Mouse (Mus musculus) megakaryocyte-erythroid progenitor cell, adult 5-6 weeks (primary cell): ENCODE measurements at regions not wholly inside any gene's neighbourhood (a gene's known extent, or its start where the extent isn't known, plus 50 kb on each side); places are given as distances from the start of the nearest gene placed in this dataset.

Experiments used
- ATAC-seq: replicated peaks from 2 replicates; pipeline ENCODE4 v1.8.0; 2016; ENCODE audit warnings: mild to moderate bottlenecking, inconsistent platforms; ENCODE audit not compliant: severe bottlenecking, poor library complexity, low FRiP score, low TSS enrichment

DNA sequence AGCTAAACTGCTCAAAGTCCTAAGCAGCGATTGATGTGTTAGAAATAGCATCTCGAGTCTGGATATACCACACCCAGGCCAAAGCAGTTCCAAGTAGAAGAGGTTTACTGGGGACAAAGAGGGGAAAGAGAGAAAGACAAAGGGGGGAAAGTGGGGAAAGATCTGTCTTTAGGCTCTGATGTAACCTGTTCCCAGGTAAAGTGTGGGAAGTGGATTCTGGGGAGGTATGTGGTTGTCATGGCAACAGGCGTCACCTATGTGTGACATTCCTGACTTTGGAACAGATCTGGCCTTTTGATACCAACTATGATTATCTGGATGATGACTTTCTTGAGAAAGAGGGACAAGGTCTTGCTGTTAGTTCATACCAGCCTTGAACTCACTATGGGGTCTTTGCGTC is 97.4 kb upstream of the Mark1 start:
- ATAC-seq: no peak

DNA sequence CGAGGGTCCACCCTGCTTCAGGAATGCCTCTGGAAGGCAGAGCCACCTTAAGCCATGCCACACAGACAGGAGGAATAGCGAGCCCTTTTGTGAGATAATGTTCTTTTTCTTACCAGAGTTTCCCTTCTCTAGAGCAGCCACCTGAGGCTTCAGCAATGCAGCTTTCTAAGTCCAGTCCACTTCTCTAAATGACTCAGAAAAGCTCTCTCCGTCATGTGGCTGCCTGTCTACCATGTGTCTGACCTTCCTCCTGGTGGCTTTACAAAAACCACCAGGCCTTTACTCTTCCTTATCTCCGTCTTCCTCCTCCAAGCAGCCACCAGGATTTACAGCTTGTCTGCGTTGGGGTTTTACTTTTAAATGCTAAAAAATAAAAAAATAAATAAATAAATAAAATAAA is 93.4 kb upstream of the Mark1 start:
- no peak for ATAC-seq

DNA sequence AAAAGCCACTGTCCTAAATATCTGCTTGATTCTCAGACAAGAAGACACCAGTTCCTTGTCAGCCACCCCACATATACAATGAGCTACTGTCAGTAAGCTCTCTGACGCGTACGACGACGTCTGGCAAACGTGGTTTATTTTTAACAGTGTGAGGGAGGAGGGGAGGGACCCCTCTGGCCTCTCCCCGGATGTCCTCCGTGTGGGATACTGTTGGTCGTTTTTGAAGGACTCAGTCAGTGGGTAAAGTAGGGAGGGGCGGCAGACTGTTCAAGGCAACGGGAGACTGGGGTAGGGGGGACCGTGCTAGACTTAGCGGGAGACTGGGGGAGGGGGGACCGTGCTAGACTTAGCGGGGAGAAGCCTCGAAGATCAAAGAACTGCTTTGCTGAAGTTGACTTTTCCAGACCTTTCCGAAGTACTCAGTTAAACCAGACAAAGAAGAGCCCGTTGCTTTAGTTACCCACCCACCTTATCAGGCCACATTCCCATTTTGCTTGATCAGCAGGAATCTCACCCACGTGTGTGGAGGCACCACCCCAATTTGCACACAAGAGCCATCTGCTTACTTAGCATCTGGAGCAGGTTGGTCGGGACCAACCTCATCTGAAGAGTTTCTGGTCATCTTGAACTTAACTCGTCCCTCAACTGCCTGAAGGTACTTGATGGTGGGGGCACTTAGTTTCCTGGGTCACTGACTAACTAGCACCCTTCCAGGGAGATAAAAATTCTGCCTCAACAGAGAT is 92.6 kb upstream of the Mark1 start:
- ATAC-seq: no peak

DNA sequence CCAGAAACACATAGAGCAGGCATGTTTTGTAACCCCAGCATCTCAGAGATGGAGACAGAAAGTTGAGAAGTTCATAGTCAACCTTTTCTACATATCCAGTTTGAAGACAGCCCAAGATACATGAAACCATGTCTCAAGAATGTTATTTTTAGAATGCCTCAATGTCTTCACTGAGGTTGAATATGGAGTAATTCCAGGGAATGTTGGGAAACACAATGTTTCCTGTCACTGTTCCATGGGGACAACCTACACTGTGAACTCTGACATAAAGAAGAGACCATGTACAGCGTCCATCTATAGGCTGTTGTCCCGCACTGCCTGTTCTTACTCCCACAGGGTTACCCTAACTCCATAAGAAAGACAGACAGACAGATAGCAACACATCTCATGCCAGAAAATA is 89.8 kb upstream of the Mark1 start:
- no peak for ATAC-seq

DNA sequence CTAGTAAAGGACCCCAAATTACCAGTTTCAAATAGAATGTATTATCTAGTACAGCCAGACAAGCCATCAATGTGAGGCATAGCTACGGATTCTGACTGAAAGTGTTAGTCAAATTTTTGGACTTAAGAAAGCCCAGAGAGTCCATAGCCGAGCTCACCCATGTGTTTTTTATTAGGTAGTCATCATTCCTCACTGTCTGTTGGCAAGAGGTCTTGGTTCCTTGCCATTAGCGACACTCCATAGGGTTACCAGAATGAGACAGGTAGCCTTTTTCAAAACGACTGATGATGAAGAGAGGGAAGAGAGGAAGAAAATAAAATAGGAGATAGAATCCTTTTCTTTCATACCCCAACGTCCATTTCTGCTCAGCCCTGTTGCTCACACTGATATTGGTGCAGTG is 83.8 kb upstream of the Mark1 start:
- no peak for ATAC-seq

DNA sequence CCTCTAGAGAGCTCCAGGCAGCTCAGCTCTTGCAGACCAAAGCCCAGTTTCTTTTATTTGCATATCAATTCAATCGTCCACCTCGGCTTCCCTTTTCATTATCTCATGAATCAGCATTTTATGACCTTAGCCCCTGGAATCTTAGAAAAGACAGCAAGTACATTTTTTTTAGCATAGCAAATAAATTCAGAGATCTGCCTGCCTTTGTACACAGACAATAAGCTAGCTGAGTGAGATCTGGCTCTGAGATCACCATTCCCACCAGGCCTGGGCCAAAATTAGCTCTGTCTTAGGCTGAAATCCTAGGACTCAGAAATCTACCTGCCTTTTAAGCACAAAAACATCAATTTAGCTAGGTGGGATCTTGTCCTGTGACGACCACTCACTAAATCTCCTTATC is 80.7 kb upstream of the Mark1 start:
- ATAC-seq: no peak

DNA sequence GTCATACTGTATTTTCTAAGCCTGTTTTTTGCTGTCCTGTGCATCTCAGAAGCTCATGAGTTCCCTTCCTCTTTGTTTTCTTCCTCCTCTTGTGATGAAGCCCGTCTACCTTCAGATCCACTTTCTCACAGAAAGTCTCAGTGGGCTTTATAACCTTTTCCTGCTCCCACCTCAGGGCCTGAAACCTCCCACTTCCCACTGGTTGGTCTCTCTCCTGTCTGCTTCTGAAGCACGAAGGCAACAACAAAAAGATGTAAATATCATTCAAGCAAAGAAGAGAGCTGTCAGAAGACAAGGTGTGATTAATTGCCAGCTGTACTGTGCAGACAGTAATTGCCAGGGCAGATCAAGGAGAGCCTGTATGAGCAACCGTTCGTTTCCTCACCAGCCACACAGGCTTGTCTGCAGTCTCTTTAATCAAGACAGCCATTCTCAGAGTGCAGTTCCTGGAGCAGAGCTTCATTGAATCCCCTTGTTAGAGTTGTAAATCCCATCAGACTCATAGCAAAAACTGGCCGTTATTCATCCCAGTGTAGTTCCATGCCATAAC is 80.0 kb upstream of the Mark1 start:
- no peak for ATAC-seq

DNA sequence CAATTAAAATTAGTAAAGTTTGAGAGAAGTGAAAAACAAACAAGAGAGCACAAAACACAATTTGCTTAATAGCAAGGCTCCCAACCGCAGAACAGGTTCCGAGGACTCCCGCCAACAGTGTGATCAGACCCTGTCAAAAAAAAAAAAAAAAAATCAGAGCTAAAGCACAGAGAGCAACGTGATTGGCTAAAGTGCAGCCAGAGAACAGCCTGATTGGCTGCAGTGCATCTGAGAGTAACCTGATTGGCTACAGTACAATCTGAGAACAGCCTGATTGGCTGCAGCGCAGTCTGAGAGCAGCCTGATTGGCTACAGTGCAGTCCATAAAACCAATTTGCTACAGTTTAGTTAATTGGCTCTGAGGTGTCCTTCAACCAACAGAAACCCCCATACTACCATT is 74.6 kb upstream of the Mark1 start:
- no peak for ATAC-seq

DNA sequence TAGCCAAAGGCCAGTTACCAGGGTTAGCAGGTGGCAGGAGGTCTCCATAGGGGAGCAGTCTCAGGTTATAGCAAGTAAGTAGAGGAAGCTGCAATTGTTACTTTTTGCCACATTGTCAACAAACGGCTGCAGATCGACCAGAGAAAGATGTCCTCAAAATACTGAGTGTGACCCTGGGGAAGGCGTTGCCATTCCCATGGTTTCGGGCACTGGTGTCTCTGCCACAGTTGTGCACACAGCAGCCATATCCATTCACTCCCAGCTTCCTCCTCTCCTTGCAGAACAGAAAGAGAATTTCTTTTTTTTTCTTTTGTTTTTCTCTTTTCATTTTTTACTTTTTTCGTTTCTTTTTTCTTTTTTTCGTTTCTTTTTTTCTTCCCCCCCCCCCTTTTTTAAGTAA is 73.4 kb upstream of the Mark1 start:
- ATAC-seq: no peak

DNA sequence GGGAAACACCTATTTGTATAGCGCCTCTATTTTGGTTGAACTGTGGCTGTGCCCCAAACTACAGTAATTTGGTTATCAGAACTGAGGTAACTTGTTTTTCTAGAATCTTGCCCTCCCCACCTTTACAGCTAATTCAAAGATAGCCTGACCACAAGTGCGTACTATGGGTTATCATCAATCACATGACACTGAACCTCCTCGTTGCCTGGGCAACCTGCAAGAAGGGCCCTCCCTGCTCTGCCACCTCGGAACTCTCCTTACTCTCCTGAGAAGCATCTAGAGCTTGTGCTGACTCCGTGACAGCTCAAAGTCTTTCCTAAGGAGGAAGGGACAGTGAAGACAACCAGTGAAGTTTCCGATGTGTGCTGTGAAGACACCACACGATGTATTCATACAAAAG is 72.2 kb upstream of the Mark1 start:
- ATAC-seq: peak; percentile 44; the same call in 1 of the 2 replicates

DNA sequence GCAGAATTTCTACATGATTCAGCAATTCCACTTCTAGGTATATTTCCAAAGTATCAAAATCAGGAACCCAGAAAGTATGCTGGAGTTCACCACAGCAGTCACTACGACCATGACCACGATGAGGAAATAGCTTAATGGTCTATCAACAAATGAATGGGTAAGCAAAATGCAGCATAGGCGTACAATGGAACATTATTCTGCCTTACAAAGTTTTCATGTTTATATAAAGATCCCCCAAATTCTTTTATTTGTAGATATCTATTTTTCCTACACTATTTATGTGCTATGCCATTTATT is 71.4 kb upstream of the Mark1 start:
- ATAC-seq: no peak

DNA sequence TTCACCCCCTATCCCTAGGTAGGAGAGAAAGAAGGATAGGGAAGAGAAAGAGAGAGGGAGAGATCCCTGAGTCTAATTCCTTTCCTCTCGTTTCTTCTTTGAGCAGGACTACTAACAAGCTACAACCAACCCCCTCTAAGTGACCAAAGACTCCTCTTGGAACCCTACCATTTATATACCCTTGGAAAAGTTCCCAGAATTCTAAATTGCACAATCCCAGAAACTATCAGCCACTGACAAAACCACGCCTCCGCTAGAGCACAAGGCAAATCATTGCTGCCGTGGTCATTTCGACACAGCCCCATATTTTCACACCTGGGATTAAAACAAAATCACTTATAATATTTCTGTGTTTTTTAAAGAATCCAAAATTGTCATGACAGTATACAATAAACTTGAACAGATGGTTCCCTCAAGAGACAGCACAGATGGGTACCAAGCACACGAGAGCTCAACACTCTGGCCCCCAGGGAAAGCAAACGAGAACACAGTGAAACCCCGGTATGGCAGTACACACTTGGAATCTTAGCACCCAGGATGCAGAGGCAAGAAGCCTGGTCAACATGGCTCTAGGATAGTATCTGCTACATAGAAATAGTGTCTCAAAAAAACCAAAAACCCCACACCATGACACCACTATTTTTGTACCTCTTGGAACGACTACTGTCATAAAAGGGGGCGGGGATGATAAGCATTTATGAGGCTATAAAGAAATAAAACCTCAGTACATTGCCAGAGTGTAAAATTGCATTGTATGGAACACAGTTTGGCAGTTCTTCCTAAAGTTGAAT is 70.9 kb upstream of the Mark1 start:
- ATAC-seq: no peak

DNA sequence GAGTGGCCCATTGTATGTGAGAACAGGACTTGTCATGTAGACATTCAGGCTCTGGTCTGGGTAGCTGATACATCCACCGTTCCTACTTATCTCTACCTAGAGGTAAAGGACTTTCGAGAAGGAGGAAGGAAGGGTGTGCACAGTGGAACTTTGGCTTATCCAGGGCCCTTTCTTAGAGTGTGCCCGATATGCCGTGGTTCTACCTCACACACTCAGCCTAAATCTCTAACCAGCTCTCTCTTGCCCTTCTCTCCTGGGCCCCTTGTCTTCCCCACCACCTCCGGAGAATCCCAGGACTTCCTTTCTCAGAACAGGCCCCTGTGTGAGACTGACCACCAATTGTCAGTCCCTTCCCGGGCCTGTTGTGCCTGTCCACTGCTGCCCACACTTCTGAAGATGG is 68.8 kb upstream of the Mark1 start:
- no peak for ATAC-seq

DNA sequence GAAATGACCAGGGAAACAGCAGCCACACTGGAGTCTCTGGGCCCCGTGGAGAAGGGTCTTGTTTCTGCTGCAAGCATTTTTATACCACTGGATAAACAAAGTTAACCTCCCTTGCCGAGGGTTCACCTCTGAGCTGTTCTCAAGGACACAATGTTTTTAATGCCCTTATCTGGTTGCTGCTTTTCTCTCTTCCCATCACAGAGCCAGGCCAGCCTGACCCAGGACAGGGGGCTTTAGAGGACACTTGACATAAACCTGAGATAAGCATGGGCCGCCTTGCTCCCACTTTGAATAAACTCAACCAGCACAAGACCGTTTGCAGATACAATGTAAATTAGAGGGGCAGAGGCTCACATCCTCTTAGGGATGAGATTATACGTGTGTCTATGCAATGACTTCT is 68.3 kb upstream of the Mark1 start:
- no peak for ATAC-seq

DNA sequence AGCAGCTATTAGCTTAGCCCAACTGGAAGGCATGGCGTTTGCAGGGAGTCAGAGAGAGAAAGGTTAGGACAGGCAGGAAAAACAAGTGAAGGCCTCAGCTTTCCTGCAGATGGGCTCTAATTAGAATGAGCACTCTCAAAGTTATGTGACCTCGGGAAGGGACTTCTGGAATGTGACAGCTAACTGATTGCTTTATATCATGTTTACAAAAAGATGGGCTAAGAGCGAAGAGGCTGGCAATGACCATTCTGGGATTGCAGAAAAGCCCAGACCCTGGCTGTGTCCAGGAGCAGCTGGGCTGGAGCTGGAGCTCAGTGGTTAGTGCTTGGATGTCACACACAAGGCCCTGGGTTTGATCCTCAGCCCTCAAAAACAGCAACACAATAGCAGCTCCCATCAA is 65.7 kb upstream of the Mark1 start:
- no peak for ATAC-seq

DNA sequence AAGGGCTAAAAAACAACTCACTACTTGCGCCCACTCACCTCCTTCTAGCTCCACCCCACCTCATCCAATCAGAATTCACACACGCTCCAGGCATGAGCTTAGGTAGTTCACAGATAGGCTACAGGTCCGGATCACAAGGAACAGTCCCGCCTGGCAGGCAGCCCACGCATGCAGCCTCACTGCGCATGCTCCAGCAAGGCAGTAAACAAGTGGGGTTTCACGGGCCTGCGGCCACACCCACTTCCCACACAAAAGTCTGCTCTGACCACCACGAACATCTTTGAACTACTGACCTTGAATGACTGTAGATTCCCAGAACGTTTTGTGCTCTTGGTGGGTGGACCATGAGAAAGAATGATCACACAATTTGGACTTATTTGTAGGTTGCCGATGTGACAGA is 62.7 kb upstream of the Mark1 start:
- no peak for ATAC-seq

DNA sequence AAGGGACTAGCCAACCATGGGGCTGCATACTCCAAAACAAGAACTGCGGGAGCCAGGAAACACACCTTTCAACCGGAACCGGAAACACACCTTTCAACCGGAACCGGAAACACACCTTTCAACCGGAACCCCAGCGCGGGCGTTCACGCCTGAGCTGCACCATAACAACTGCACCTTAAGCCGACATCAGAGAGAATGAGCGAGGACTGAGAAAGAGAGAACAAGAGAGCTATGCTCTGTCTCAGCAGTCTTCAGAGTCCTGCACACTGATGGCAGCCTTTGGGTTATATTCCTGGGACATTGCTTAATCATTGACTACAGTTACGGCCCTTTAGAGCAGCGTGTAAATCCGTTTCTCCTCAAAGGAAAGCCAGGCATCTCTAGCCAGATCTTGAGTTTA is 58.1 kb upstream of the Mark1 start:
- no peak for ATAC-seq

DNA sequence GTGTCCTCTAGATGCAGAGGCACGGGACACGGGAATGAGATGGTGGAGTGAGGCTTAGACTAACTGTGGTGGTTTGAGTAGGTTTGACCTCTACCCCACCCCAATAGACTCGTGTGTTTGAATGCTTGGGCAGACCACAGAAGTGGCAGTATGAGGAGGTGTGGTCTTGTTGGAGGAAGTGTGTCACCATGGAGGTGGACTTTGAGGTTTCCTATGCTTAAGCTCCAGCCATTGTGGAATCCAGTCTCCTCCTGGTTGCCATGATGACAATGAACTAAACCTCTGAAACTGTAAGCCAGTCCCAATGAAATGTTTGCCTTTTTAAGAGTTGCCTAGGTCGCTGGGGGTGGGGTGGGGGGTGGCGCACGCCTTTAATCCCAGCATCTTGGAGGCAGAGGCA is 53.3 kb upstream of the Mark1 start:
- no peak for ATAC-seq

DNA sequence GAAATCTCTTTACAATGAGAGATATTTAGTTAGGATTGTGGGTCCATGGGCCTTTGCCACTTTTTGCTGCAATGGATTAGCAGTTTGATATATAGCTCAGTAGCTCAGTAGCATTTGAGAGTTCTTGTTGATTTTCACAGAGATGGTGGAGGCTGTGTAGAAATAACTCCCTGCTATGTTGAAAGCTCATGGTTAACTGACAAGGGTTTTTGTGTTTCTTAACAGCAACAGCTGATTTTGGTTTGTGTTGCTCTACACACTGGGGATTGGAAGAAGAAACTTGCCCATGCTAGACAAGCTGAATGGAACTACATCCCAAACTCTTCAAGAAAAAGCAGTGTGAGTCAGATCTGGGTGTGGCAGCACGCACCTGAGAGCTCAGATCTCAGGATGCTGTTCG is 50.6 kb upstream of the Mark1 start:
- ATAC-seq: no peak
